Mouse (Mus musculus): ENCODE measurements around the gene Exosc5.

DNA sequence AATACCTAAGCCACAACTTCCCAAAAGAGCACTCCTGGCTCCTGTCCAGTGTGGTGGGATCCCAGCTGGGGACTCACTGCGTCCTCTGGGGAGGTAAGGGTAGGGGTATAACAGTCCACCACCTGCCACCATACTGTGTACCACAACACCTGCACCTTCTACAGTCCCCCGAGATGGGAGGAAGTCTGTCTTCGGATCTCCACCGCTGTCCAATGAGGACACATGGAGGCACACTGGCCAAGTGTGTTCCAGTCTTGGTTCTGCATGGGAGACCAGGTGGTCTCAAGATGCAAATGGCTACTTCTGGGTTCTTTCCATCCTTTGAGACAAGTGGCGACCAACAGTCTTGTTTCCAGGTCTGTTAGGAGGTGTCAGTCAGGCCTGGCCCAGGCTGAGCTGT, 52.2 kb downstream of the Exosc5 start:
- TF ChIP-seq EP300 (IDR thresholded peaks at IDR 0.05; ENCODE audit: insufficient read depth, low read depth, low read length) (no peak), CTCF (IDR thresholded peaks at IDR 0.05; ENCODE audit: low read depth, low read length) (no peak)

All from ES-Bruce4 (cell line).